Mouse (Mus musculus) stomach, embryonic 14.5 days (tissue): ENCODE measurements around the gene Amigo2. TPM values are rescaled to one million over a fixed set of nuclear protein-coding genes. Genes with fewer than 3 reads are reported as not detected.

ENCODE experiments used
- ATAC-seq: fragments of 200-750 bp; cut with Nextera tagmentation; 2 replicates; pipeline ENCODE4 v1.8.0; 2017; ENCODE audit warnings: low read depth, moderate TSS enrichment; ENCODE audit not compliant: insufficient number of reproducible peaks, insufficient read depth, low FRiP score
- H3K27ac ChIP-seq: fragments of 300-500 bp; sonication (generic); 2 replicates; pipeline ENCODE4 v1.5.1; 2014; ENCODE audit warnings: mild to moderate bottlenecking, low read length, moderate library complexity, mixed read lengths
- H3K27me3 ChIP-seq: fragments of 300-500 bp; sonication (generic); 2 replicates; pipeline ENCODE4 v1.6.1; 2014; ENCODE audit warnings: low read length, control low read depth, mixed read lengths; ENCODE audit not compliant: control insufficient read depth, insufficient read depth
- H3K36me3 ChIP-seq: fragments of 300-500 bp; sonication (generic); 2 replicates; pipeline ENCODE4 v1.6.1; 2014; ENCODE audit warnings: mild to moderate bottlenecking, control low read depth, low read length, moderate library complexity, mixed read lengths; ENCODE audit not compliant: control insufficient read depth, insufficient read depth
- H3K4me1 ChIP-seq: fragments of 300-500 bp; sonication (generic); 2 replicates; pipeline ENCODE4 v1.6.1; 2014; ENCODE audit warnings: low read length, control low read depth, mixed read lengths; ENCODE audit not compliant: control insufficient read depth, insufficient read depth
- H3K4me2 ChIP-seq: fragments of 300-500 bp; sonication (generic); replicated peaks from 2 replicates; pipeline ENCODE4 v1.6.1; 2014; ENCODE audit warnings: low read depth, low read length, control low read depth
- H3K4me3 ChIP-seq: fragments of 300-500 bp; sonication (generic); 2 replicates; pipeline ENCODE4 v1.5.1; 2014; ENCODE audit warnings: low read depth, low read length, control low read depth
- H3K9ac ChIP-seq: fragments of 300-500 bp; sonication (generic); replicated peaks from 2 replicates; pipeline ENCODE4 v1.6.1; 2014; ENCODE audit warnings: low read depth, mild to moderate bottlenecking, control low read depth, low read length, moderate library complexity, mixed read lengths
- H3K9me3 ChIP-seq: fragments of 300-500 bp; sonication (generic); 2 replicates; pipeline ENCODE4 v1.6.1; 2016; ENCODE audit warnings: low read depth, low read length, control low read depth; ENCODE audit not compliant: control insufficient read depth
- WGBS: fragments of 180-500 bp; shearing (Covaris S2); extraction: QIAGEN DNeasy Blood & Tissue Kit; methylation state at CpG from one replicate; pipeline ENCODE4 v1.1.7; 2014; 5-methylcytosine and 5-hydroxymethylcytosine counted together
- polyA plus RNA-seq: library from polyadenylated mRNA; unstranded; fragments of >200 nt; fragmentation: Nextera tagmentation; extraction: Ambion mirVana; gene quantifications from 2 replicates; pipeline ENCODE4 v1.2.1, GENCODE M21; 2014

The Amigo2 gene
- polyA plus RNA-seq, 1 experiment from 2014 or later: 3.0 TPM

- Histone ChIP-seq H3K9me3 (no peaks in the 10 kb centered on the region), H3K36me3 (no peaks in the 10 kb centered on the region), H3K4me1 (no peaks in the 10 kb centered on the region), H3K4me2 (no peak overlapping the region), H3K27me3 (no peaks in the 10 kb centered on the region), H3K9ac (no peak overlapping the region), H3K4me3 (no peak overlapping the region), H3K27ac (no peak overlapping the region)
- WGBS: 70% methylated on average over 17 of the region's 17 CpGs
- no peak for ATAC-seq
Measured at GRCm38 (mm10) chr15:97258483-97259230, 11.6 kb upstream of the Amigo2 start.

DNA sequence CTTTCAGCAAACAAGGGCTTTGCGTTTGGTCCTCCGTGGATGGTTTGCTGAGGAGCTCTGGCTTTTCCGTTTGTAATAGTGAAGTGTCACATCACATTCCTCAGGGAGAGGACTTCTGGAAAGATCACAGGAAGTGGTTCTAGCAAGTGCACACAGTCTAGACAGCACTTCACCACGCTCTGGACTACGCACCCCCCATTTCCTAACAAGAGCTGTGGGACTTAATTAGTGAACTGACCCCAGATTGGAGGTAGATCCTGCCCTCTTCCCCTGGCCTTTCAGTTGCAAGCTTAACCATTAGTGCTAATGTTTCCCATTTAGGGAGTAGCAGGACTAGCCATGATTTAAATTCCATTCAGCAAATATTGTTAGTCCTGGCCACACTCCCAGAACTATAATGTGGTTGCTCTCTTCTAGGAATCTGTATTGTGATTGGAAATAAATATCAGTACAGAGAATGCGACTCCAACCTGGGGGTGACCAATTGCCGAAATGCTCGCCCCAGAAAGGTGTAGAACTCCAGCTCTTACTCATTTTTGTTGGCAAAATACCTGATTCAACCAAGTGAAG lies 10.2 kb upstream of the Amigo2 start:
- 66% methylated on average over 8 of the region's 8 CpGs for WGBS
- no peaks in the 10 kb centered on the region for H3K4me1 ChIP-seq
- no peak overlapping the region for H3K4me3 ChIP-seq
- no peak for ATAC-seq
- H3K27me3 ChIP-seq: no peaks in the 10 kb centered on the region
- H3K9me3 ChIP-seq: no peaks in the 10 kb centered on the region
- no peaks in the 10 kb centered on the region for H3K36me3 ChIP-seq
- H3K4me2 ChIP-seq: no peak overlapping the region
- H3K9ac ChIP-seq: no peak overlapping the region
- H3K27ac ChIP-seq: no peak overlapping the region

- WGBS: 91% methylated on average over 11 of the region's 11 CpGs
- H3K4me2 ChIP-seq: no peak overlapping the region
- no peak overlapping the region for H3K4me3 ChIP-seq
- no peaks in the 10 kb centered on the region for H3K4me1 ChIP-seq
- no peak overlapping the region for H3K27ac ChIP-seq
- no peaks in the 10 kb centered on the region for H3K36me3 ChIP-seq
- H3K9ac ChIP-seq: no peak overlapping the region
- no peak for ATAC-seq
- H3K27me3 ChIP-seq: no peaks in the 10 kb centered on the region
- H3K9me3 ChIP-seq: no peaks in the 10 kb centered on the region
Measured at GRCm38 (mm10) chr15:97256411-97256810, 9.3 kb upstream of the Amigo2 start.

GRCm38 (mm10) chr15:97255800-97256199 lies 8.7 kb upstream of the Amigo2 start:
- ATAC-seq: no peak
- H3K4me2 ChIP-seq: no peak overlapping the region
- no peak overlapping the region for H3K4me3 ChIP-seq
- no peaks in the 10 kb centered on the region for H3K9me3 ChIP-seq
- H3K36me3 ChIP-seq: no peaks in the 10 kb centered on the region
- H3K27ac ChIP-seq: no peak overlapping the region
- no peak overlapping the region for H3K9ac ChIP-seq
- no peaks in the 10 kb centered on the region for H3K27me3 ChIP-seq
- WGBS: 89% methylated on average over 3 of the region's 3 CpGs
- H3K4me1 ChIP-seq: no peaks in the 10 kb centered on the region

- no peak overlapping the region for H3K4me3 ChIP-seq
- H3K4me1 ChIP-seq: no peaks in the 10 kb centered on the region
- 87% methylated on average over 4 of the region's 4 CpGs for WGBS
- no peaks in the 10 kb centered on the region for H3K36me3 ChIP-seq
- no peaks in the 10 kb centered on the region for H3K9me3 ChIP-seq
- ATAC-seq: no peak
- no peaks in the 10 kb centered on the region for H3K27me3 ChIP-seq
- no peak overlapping the region for H3K27ac ChIP-seq
- no peak overlapping the region for H3K9ac ChIP-seq
- no peak overlapping the region for H3K4me2 ChIP-seq
Measured at GRCm38 (mm10) chr15:97254375-97254774, 7.3 kb upstream of the Amigo2 start.

GRCm38 (mm10) chr15:97252493-97253034 lies 5.5 kb upstream of the Amigo2 start:
- WGBS: 75% methylated on average over 8 of the region's 8 CpGs
- Histone ChIP-seq H3K9me3 (no peaks in the 10 kb centered on the region), H3K4me1 (no peaks in the 10 kb centered on the region), H3K4me2 (no peak overlapping the region), H3K27me3 (no peaks in the 10 kb centered on the region), H3K27ac (no peak overlapping the region), H3K36me3 (no peaks in the 10 kb centered on the region), H3K9ac (no peak overlapping the region), H3K4me3 (no peak overlapping the region)
- ATAC-seq: no peak

- no peaks in the 10 kb centered on the region for H3K4me1 ChIP-seq
- no peak overlapping the region for H3K4me3 ChIP-seq
- no peaks in the 10 kb centered on the region for H3K36me3 ChIP-seq
- WGBS: 94% methylated on average over 10 of the region's 10 CpGs
- no peak overlapping the region for H3K27ac ChIP-seq
- no peaks in the 10 kb centered on the region for H3K27me3 ChIP-seq
- H3K4me2 ChIP-seq: no peak overlapping the region
- H3K9me3 ChIP-seq: no peaks in the 10 kb centered on the region
- ATAC-seq: no peak
- H3K9ac ChIP-seq: no peak overlapping the region
Measured at GRCm38 (mm10) chr15:97249322-97249721, 2.2 kb upstream of the Amigo2 start.

- H3K4me1 ChIP-seq: no peaks in the 10 kb centered on the region
- H3K36me3 ChIP-seq: no peaks in the 10 kb centered on the region
- H3K4me3 ChIP-seq: peak overlapping the region; percentile 78; the same call in 1 of the 2 replicates
- no peak overlapping the region for H3K27ac ChIP-seq
- H3K4me2 ChIP-seq: peak overlapping the region; percentile 82
- no peaks in the 10 kb centered on the region for H3K9me3 ChIP-seq
- WGBS: 39% methylated on average over 8 of the region's 8 CpGs
- peak overlapping the region; percentile 78; the same call in 1 of the 2 replicates for H3K9ac ChIP-seq
- H3K27me3 ChIP-seq: no peaks in the 10 kb centered on the region
- ATAC-seq: no peak
Measured at GRCm38 (mm10) chr15:97248296-97248695, 1.2 kb upstream of the Amigo2 start.
